Mouse (Mus musculus) erythroblast, embryonic 14.5 days (primary cell): ENCODE data around the gene Pigv.

Experiments
- GATA1 ChIP-seq: IDR thresholded peaks from 2 replicates; pipeline ENCODE4 v1.6.1; 2012; ENCODE audit warnings: low read length, inconsistent platforms, mixed read lengths
- TAL1 ChIP-seq: IDR thresholded peaks from 3 replicates; pipeline ENCODE4 v1.6.1; 2012; ENCODE audit warnings: low read length, inconsistent platforms, mixed read lengths

DNA sequence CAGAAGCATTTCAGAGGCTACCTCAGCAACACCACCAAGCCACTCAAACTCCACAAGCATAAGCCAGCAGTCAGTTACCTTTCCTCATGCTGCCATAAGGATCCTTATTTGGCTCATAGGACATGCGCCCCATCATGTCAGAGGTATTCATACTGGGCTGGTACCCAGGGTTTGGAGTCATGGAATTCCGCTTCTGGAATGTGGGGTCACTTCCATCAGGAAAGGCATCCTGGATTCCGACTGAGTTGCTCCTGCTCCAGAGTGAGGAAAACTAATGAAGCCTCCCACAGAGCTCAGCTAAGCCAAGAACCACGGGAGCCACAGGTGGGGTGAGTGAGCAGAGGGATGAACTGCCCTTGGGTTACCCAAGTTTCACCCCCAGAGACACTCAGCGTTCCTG lies 14.7 kb upstream of the Pigv start:
- TF ChIP-seq GATA1: no peak
- no peak for TF ChIP-seq TAL1
